Mouse (Mus musculus) olfactory bulb, adult 2 months (tissue): ENCODE results near the gene Ttc4. TPM values are rescaled to one million over a fixed set of nuclear protein-coding genes. Genes with fewer than 3 reads are reported as not detected.

Source experiments
- H3K27ac ChIP-seq: fragments of 200-500 bp; 2 replicates; pipeline ENCODE4 v1.5.1; 2012; ENCODE audit warnings: low read depth, low read length; ENCODE audit not compliant: insufficient read depth
- H3K4me1 ChIP-seq: fragments of 200-500 bp; 2 replicates; pipeline ENCODE4 v1.6.1; 2012; ENCODE audit warnings: low read length; ENCODE audit not compliant: control insufficient read depth, insufficient read depth
- H3K4me3 ChIP-seq: fragments of 200-500 bp; 2 replicates; pipeline ENCODE4 v1.5.1; 2012; ENCODE audit warnings: mild to moderate bottlenecking, low read depth, low read length, moderate library complexity; ENCODE audit not compliant: insufficient read depth
- CTCF ChIP-seq: fragments of 200-500 bp; IDR thresholded peaks from 2 replicates; pipeline ENCODE4 v1.5.1; 2012; ENCODE audit warnings: low read depth, mild to moderate bottlenecking, low read length, moderate library complexity; ENCODE audit not compliant: insufficient read depth
- POLR2A ChIP-seq: fragments of 200-500 bp; IDR thresholded peaks from 2 replicates; pipeline ENCODE4 v1.6.1; 2012; ENCODE audit warnings: mild to moderate bottlenecking, low read depth, low read length, moderate library complexity; ENCODE audit not compliant: insufficient read depth
- WGBS: fragments of 180-500 bp; shearing (Covaris S2); methylation state at CpG from one replicate; pipeline ENCODE4 v1.1.7; 2018; 5-methylcytosine and 5-hydroxymethylcytosine counted together
- polyA plus RNA-seq: library from polyadenylated mRNA; stranded (reverse); fragments of >200 nt; gene quantifications from 2 replicates; pipeline ENCODE4 v1.2.4, GENCODE M21; 2012; ENCODE audit warnings: low replicate concordance; ENCODE audit not compliant: missing spikeins, insufficient read depth, insufficient read length

The Ttc4 gene
- polyA plus RNA-seq, 1 experiment: not detected

DNA sequence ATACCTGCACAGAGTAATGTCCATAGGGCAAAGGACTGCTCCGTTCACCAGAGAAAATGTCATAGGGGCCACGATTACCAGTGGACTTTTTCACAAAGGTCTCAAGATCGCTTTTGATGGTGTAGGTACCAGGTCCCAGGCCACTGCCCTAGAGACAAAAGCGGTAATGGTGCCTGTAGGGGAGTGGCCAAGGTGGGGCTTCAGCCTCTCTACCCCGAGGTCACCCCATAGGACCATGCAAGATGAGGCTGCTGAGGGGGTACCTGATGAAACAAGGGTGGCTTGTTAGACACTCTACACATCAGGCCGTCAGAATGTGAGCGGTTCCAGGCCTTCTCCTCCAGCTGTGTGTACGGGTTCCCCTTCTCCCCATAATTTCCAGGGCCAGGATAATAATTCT is 65.6 kb downstream of the Ttc4 start:
- TF ChIP-seq CTCF (no peak), POLR2A (no peak)
- 79% methylated on average over 8 of the region's 8 CpGs for WGBS

More for the DNA sequence above, 65.6 kb downstream of the Ttc4 start:
- H3K27ac ChIP-seq: no peak overlapping the region
- peaks cover 8% of the 10 kb centered on the region for H3K4me1 ChIP-seq
- H3K4me3 ChIP-seq: no peak overlapping the region

Other genes starting within 250 kb of the Ttc4 start
- not detected in 2 replicates for gene Pcsk9, start 214.6 kb downstream of the Ttc4 start, polyA plus RNA-seq
- gene Bsnd, start 186.7 kb downstream of the Ttc4 start, polyA plus RNA-seq: not detected in 2 replicates
- not detected in 2 replicates for gene Dhcr24, start 117.9 kb downstream of the Ttc4 start, polyA plus RNA-seq
- not detected in 2 replicates for gene Lexm, start 61.7 kb downstream of the Ttc4 start, polyA plus RNA-seq
- not detected in 2 replicates for gene Ttc22, start 56.5 kb downstream of the Ttc4 start, polyA plus RNA-seq
- gene Pars2, start 27.9 kb downstream of the Ttc4 start, polyA plus RNA-seq: not detected in 2 replicates
- not detected in 2 replicates for gene Mroh7, start 52.0 kb upstream of the Ttc4 start, polyA plus RNA-seq
- not detected in 2 replicates for gene Fam151a, start 54.9 kb upstream of the Ttc4 start, polyA plus RNA-seq
- not detected in 2 replicates for gene Acot11, start 126.1 kb upstream of the Ttc4 start, polyA plus RNA-seq
- gene Ssbp3, start 231.8 kb upstream of the Ttc4 start, polyA plus RNA-seq: not detected in 2 replicates